Mouse (Mus musculus): ENCODE results near the gene Ccno.
A peak's percentile ranks its signal among the peaks of the same experiment; 100 is the strongest.

Gene Ccno

DNA sequence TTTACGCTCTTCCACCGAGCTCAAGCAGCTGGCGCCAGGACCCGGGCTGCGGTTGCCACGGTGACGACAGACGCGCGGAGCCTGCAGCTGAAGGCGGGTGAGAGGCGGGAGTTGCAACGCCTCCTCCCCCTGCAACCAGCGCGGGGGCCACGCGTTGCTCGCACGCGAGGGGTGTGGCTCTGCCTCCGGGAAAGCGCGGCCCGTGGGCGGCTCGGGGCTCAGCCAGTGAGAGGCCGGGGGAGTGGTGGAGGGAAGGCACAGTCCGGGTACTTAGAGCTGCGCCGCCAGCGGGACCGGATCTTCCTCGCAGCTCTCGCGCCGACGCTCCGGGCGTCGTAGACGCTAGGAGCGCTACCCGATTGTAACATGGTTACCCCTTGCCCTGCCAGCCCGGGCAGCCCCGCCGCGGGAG, at the start of gene Ccno:
TSS of gene Ccno (plus strand) at position 271 of the 412 bp plus-strand sequence.
- DNase-seq (ENCODE audit: low spot score), result peak; percentile 92

DNA sequence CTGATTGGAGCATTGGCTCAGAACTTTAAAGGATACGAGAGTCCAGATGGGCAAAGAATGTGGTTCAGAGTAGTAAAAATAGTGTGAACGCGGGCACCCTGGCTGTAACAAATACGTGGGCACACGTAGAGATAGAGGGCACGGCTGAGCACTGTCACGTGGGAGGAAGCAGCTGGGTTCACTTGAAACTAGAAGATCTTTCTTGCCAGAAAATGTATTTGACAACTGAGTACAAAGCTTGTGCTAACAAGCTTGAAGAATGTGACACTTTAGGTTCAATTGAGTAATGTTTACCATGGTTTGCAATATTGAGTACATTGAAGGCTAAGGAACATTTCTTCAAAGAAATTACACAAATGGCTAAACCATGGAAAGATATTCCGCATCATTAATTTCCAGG, 49.5 kb upstream of the Ccno start:
- DNase-seq (ENCODE audit: low spot score), result no peak

DNA sequence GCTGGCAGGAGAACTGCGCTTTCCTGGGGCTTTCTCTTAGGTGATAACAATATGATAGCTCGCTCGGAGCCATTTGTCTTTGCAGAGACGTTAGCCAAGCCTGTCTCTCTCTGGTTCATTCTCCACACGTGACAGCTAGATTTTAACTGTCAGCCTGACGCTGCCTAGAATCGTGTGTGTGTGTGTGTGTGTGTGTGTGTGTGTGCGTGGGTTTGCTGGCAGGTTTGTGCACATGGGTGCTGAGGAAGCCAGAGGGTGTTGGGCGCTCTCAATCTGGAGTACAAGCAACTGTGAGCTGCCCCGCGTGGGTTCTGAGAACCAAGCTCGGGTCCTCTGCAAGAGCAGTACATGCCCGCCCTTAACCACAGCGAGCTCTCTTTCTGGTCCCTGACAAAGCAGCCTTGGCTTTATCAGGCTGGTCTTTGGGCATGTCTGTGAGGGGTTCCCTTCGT, 45.7 kb upstream of the Ccno start:
- no peak for DNase-seq (ENCODE audit: low spot score)

DNA sequence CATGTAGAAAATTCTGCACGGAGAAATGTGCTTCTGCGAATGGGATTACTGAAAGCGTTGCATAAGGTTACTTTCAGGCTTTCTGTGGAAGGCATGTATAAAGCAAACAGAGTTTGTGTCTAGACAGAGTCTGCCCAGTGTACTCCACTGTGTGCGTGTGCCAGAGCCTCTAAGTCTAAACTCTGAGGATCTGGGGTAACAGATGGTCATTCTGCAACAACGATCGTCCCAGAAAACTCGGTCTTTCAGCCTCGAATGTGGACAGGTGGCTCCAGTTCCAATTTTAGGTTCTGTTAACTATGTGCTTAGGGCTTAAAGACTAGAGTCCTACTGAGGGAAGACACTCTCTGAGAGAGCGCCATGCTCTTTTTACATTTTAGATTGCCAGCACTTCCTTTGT, 42.3 kb upstream of the Ccno start:
- DNase-seq (ENCODE audit: low spot score), result no peak

DNA sequence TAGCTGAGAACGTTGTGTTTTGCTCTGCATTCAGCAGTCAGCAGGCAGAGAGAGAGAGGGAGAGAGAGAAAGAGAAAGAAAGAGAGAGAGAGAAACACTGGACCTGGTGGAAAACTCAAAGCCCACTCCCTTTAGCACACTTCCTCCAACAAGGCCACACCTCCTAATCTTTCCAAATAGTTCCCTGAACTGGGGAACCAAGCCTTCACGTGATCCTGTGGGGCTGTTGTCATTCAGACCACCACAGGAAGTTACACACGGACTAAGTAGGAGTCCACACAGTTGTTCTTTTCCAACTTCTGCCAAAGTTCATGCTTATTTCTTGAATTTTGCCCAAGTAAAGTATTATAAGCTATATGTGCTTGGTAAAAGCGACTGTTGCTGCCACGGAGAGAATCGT, 41.7 kb upstream of the Ccno start:
- no peak for DNase-seq (ENCODE audit: low spot score)

DNA sequence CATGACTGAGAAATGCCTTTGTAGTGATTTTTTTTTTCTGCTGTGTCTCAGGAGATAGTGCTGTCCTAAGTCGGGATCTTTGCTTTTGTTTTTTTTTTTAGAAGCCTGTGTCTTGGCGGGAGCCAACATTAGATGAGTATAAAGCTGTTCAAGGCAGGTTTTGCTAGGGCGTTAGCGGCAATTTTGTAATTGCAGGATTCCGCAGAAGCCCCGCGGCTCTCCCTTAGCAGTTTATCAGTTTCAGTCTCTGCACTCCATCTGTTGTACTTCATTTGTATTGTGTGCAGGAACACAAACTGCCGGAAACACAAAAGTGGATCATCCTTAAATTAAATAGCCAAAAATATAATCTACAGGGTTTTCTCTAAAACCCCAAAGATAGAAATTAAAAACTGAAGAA, 33.5 kb upstream of the Ccno start:
- DNase-seq (ENCODE audit: low spot score), result no peak

DNA sequence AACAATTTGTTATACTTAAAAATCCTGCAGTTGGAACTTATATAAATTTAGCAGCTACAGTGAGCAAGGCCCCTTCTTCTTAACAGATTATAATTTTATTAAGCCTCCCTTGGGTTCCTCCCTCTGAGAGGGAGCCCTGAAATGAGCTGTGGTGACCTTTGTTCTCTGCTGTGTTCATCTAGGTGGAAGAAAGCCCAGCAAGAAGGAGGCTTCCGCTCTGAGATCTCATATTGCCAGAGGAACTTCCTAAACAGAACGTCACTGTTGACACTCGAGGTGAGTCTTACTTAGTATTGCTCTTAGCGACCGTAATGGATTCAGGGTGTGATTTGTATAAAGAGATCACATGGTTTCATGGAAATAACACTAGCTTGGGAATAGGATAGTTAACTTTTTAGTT, 24.5 kb upstream of the Ccno start:
- DNase-seq (ENCODE audit: low spot score), result no peak

DNA sequence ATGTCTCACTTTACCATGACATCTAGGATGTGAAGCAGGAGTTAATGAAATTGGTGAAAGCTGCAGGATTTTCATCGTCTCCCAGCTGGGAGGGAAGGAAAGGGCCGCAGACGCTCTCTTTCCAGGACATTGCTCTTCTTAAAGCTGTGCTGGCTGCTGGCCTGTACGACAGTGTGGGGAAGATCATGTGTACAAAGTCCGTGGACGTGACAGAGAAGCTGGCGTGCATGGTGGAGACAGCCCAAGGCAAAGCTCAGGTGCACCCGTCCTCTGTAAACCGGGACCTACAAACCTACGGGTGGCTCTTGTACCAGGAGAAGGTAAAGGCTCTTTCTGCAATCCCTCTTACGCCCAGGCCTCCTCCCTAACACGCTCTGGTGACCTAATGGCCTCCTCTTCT, 23.2 kb upstream of the Ccno start:
- DNase-seq (ENCODE audit: low spot score), result no peak

DNA sequence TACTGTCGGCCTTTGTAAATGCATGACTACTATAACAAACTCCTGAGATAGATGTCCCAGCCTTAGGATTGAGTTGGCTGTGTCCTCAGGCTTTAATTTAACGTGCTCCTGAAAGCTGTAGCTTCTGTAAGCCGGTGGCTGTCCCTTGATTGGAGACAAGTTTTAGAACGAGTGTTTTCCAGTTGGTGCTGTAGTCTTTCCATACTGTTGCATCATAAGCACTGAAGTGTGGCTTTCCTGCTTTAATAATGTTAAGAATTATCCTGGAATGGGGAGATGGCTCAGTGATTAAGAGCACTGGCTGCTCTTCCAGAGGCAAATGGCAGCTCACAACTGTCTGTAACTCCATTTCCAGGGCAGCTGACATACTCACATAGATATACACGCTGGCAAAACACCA, 20.3 kb upstream of the Ccno start:
- DNase-seq (ENCODE audit: low spot score), result no peak

DNA sequence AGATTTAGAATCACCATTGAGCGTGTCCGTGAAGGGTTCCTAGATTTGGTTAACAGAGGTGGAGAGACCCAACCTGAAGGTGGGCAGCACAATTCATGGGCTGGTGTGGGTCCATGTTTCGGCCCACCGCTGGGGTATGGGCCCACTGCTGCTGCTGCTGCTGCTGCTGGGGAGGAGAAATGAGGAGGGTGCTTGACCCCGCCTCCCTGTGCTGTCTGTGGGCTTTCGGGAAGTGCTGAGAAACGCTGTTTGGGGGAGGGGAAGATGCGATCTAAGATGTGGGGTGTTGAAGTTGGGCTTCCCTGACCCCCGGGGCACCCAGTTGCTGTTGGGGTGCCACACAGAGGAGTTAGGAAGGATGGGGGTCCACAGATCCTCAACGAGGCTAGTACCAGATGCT, 10.9 kb upstream of the Ccno start:
- DNase-seq (ENCODE audit: low spot score), result no peak

DNA sequence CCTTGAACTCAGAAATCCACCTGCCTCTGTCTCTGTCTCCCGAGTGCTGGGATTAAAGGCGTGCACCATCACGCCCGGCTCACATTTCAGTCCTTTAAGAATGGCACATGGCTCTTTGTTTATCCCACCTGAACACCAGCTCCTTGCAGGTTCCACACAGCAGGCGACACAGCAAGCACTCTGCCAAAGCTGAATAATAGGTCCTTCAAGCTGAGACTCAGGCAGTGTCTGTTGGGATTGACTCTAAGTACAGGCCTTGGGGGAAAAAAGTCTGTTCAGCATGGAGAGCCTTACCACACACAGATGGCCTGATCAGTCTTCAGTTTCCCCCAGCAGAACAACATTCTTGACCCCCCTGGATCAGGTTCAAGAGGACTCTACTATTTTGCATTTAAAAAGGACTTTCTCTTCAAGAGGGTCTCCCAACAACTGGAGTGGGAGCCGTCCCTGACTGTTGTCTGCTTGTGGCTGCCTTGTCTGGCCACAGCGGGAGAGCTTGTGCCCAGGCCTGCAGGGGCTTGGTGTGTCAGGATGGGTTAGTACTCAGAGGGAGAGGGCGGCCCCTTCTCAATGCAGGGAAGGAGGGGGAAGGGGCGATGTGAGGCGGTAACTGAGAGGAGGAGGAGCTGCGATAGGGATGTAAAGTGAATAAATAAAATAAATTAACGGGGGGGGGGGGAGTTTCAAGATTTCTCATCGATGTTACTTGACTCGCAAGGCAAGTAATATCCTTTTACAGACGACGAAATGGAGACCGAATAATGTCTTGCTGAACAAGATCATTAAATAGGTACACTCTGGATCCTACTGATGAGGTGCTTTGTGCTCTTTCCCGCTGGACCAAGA, 1.8 kb upstream of the Ccno start:
- no peak for DNase-seq (ENCODE audit: low spot score)

DNA sequence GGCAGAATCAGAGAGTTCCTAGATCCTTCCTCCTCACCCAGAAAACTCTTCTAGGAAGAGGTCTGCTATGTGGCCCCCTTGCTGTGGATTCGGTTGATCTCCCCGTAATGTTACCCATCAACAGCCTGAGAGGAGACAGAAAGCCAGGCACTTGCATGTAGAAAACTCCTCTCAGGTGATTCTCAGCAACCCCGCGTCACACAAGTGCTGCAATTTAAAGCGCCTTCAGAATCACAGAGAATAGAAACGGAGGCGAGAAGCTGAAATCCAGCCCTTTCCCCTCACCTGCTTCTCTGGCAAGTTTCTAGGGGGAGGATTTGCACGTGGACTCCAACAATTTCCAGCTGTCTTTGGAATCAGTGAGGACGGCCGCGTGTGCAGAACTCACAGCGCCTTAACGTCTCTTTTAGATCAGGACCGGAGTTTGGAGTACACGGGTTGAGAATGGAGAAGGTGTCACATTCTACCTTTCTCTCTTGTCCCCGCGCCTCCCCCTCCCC, 1.1 kb upstream of the Ccno start:
- no peak for DNase-seq (ENCODE audit: low spot score)

DNA sequence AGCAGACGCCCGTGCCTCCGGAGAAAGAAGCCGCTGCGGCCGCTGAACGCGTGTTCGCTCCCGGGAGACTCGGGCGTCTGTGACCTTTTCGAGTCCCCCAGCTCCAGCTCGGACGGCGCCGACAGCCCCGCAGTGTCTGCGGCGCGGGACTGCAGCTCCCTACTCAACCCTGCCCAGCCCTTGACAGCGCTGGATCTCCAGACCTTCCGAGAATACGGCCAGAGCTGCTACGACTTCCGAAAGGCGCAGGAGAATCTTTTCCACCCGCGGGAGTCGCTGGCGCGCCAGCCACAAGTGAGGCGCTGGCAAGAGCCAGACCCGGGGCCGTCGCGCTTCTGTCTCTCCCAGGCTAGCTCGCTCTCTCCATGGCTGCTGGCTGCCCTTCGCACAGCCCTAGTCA, 389 bp downstream of the Ccno start:
- no peak for DNase-seq (ENCODE audit: low spot score)

DNA sequence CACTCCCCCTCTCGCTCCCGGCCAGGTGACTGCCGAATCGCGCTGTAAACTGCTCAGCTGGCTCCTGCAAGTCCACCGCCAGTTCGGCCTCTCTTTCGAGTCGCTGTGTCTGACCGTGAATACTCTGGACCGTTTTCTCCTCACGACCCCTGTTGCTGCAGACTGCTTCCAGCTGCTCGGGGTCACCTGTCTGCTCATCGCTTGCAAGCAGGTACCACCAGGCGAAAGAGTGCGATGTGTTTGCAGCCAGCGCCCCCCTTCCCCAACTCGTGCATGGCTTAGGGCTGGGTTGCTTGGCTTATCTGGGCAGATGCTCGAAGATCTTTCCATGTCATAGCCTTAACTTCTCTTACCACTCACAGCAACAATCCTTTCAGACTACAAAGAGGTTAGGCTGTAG, 1.3 kb downstream of the Ccno start:
- no peak for DNase-seq (ENCODE audit: low spot score)

DNA sequence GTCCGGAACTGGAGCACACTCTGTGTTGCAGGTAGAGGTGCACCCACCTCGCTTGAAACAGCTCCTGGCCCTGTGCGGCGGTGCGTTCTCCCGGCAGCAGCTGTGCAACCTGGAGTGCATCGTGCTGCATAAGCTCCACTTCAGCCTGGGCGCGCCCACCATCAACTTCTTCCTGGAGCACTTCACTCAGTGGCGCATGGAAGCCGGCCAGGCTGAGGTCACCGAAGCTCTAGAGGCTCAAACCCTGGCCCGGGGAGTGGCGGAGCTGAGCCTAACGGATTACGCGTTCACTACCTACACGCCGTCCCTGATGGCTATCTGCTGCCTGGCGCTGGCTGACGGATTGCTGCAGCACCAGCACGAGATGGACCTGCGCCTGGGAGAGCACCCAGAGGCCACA, 1.9 kb downstream of the Ccno start:
- DNase-seq (ENCODE audit: low spot score), result no peak

DNA sequence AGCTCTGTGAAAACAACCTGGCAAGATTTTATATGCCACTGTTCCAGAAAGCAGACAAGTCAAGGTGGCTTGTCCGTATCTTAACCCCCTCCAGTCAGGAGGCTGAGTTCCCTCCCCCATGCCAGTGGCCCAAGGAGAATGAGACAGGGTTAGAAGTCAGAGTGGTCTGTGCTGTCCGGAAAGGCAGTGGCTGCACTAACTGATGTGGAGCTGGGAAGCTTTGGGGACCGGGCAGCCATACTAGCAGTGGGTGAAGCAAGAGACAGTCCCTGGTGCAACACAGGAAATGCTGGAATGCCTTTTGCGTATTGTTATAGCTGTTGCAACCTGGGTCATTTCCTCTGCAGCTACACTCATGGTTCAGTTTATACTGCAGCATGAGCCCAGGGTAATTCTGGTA, 2.7 kb downstream of the Ccno start:
- DNase-seq (ENCODE audit: low spot score), result no peak

DNA sequence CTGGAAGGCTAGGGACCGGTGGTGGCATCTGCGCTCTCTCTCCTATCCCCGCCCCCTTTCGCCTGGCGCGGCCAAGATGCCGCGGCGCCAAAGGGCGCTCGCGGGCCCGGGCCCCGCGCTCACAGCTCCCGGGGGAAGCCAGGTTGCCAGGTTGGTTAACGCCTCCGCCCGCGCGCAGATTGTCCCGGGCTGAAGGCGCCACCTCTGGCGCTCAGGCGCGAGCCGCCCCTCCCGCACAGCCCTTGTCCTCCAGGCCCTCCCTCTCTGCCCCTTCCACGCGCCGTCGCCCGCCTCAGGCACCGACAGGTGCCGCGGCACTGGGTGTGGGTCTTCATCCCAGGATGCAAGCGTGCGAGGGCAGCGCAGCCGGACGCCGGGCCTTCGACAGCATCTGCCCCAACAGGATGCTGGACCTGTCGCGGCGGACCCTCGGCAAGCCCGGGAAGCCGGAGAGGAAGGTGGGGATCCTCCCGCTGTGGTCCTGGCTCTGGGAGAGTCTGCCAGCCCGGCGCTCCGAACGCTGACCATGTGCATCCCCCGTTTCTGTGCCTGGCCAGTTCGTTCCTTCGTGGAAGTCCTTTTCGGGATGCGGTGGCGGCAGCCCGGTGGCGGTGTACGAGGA, 6.0 kb downstream of the Ccno start, which contains the start of gene Mcidas:
TSS of gene Mcidas (plus strand) at position 315 of the 622 bp plus-strand sequence.
- DNase-seq (ENCODE audit: low spot score), result no peak

DNA sequence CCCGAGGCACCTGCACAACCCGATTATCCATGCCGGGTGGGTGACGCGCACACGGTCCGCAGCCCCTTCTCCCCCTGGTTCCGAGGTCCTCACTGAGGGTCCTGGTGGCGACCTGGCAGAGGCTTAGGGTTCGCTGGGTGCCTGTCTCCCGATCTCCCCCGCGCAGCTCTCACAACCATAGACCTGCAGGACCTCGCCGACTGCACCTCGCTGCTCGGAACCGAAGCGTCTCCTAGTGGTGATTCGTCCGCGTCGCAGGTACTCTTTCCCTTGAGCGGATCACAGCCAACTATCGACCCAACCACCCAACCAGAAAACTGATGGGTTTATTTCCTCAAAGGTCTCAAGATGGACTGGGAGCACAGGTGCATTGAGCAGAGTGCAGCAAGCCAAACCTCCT, 6.6 kb downstream of the Ccno start:
- DNase-seq (ENCODE audit: low spot score), result peak; percentile 41

DNA sequence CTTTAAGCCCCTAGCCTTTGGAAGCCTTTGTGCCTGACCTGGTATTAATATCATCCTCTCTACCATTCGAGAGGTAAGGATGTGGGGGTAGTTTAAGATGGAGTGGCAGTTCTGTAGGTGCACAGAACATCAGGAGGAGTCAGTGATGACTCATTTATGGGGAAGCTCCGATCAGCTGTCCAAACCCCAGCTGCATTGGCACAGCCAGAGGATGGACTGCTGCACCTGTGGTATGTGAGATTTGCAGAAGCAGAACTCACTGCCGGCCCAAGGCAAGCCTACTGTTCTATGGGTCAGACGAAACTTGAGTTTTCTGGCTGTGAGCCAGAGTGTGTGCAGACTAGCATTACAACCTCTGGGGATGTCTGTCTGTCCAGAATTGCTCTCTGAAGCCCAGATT, 8.8 kb downstream of the Ccno start:
- DNase-seq (ENCODE audit: low spot score), result no peak

DNA sequence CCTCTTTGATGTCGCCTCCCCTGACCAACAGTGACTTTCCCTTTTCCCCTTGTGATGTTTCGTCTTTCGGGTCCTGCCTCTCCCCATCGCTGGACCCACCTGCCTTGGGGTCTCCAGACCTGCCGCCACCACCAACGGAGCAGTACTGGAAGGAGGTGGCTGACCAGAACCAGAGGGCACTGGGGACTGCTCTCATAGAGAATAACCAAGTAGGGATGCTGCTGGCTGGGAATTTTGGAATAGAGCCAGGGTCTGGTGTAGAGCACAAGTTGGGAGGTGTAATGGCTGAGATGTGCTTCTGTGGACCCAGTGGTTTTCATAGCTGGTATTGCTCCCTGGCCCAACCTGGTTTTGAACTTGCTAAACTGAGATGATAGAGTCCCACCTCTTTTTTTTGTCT, 9.8 kb downstream of the Ccno start:
- no peak for DNase-seq (ENCODE audit: low spot score)

DNA sequence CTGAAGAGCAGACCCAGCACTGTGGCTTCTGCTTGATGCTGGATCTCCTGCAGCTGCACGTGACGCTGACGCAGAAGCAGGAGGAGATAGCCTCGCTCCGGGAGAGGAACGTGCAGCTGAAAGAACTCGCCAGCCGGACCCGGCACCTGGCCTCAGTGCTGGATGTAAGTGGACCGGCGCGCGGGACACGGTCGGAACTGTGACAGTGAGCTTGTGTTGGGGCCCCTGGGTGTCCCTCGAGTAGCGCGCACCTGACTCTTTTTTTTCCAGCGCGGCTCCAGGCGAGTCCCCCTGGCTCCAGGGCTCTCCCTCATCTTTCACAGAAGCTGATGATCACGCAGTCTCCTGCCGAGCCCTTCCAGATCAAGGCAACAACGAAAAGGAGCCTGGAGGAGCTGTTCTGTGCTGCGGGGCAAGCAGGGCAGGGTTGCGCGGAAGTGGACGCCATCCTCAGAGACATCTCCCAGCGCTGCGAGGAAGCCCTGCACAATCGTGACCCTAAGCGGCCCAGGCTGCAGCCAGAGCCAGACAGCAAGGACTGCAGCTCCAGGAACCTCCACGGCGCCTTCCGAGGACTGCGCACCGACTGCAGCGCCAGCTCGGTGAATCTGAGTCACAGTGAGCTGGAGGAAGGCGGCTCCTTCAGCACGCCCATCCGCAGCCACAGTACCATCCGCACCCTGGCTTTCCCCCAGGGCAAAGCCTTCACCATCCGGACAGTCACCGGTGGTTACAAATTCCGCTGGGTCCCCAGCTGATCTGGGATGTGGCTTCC, 11.0 kb downstream of the Ccno start:
- no peak for DNase-seq (ENCODE audit: low spot score)

DNA sequence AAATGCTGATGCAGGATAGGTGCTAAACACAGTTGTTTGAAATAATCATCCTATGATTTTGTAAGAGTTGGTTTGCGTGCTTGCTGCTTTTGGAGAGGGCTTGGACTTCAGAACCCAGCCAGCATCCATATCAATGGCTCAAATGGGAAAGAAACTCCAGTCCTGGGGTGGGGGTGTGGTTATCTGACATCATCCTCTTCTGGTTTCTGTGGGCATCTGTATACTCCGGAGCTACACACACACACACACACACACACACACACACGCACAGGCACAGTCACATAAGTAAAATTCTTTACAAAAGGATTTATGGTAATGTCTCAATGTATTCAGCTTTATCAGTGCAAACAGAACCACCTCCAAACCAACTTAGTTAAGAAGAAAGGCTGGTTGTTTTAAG, 12.5 kb downstream of the Ccno start:
- DNase-seq (ENCODE audit: low spot score), result no peak

All from yolk sac, embryonic 10.5 days (tissue).